Mouse (Mus musculus) lung, postnatal 0 days (tissue): Measurements from ENCODE around the gene Srsf9.

ENCODE experiments used
- CTCF ChIP-seq: IDR thresholded peaks from 2 replicates; pipeline ENCODE4 v1.5.1; 2016; ENCODE audit warnings: antibody characterized with exemption, mild to moderate bottlenecking
- EP300 ChIP-seq: IDR thresholded peaks from 2 replicates; pipeline ENCODE4 v1.6.1; 2016; ENCODE audit warnings: antibody characterized with exemption, mild to moderate bottlenecking, control low read depth

- TF ChIP-seq CTCF (no peak), EP300 (no peak)
Observed at GRCm38 (mm10) chr5:115316968-115317644, 9.9 kb upstream of the Srsf9 start.
